Mouse (Mus musculus): ENCODE measurements around the gene Arhgef40.

Arhgef40 gene

GRCm38 (mm10) chr14:51984247-51985231 lies at the start of gene Arhgef40:
Gene Arhgef40, plus strand, starts transcription at chr14:51984719.
- CTCF ChIA-PET = no interaction called here

- CTCF ChIA-PET = no interaction called here
Observed at GRCm38 (mm10) chr14:51939005-51939404, 45.5 kb upstream of the Arhgef40 start.

GRCm38 (mm10) chr14:51940944-51941560 lies 43.5 kb upstream of the Arhgef40 start:
- CTCF ChIA-PET = no interaction called here

GRCm38 (mm10) chr14:51941577-51941976 lies 42.9 kb upstream of the Arhgef40 start:
- CTCF ChIA-PET = no interaction called here

GRCm38 (mm10) chr14:51942236-51942635 lies 42.3 kb upstream of the Arhgef40 start:
- CTCF ChIA-PET = no interaction called here

- CTCF ChIA-PET = no interaction called here
Observed at GRCm38 (mm10) chr14:51943336-51943735, 41.2 kb upstream of the Arhgef40 start.

- CTCF ChIA-PET = no interaction called here
Observed at GRCm38 (mm10) chr14:51960316-51960715, 24.2 kb upstream of the Arhgef40 start.

GRCm38 (mm10) chr14:51967400-51967799 lies 17.1 kb upstream of the Arhgef40 start:
- CTCF ChIA-PET = no interaction called here

GRCm38 (mm10) chr14:51979252-51979651 lies 5.3 kb upstream of the Arhgef40 start:
- CTCF ChIA-PET = no interaction called here

GRCm38 (mm10) chr14:51983251-51983650 lies 1.3 kb upstream of the Arhgef40 start:
- CTCF ChIA-PET = no interaction called here

GRCm38 (mm10) chr14:51983855-51984246 lies 668 bp upstream of the Arhgef40 start:
- CTCF ChIA-PET = no interaction called here

- CTCF ChIA-PET = no interaction called here
Observed at GRCm38 (mm10) chr14:51985301-51986152, 1.0 kb downstream of the Arhgef40 start.

GRCm38 (mm10) chr14:51986153-51986505 lies 1.6 kb downstream of the Arhgef40 start:
- CTCF ChIA-PET = no interaction called here

- CTCF ChIA-PET = no interaction called here
Observed at GRCm38 (mm10) chr14:51987177-51987576, 2.7 kb downstream of the Arhgef40 start.

- CTCF ChIA-PET = no interaction called here
Observed at GRCm38 (mm10) chr14:51988731-51989130, 4.2 kb downstream of the Arhgef40 start.

GRCm38 (mm10) chr14:51989461-51989970 lies 5.0 kb downstream of the Arhgef40 start:
- CTCF ChIA-PET = no interaction called here

- CTCF ChIA-PET = no interaction called here
Observed at GRCm38 (mm10) chr14:51994453-51994852, 9.9 kb downstream of the Arhgef40 start.

- CTCF ChIA-PET = no interaction called here
Observed at GRCm38 (mm10) chr14:51995219-51995871, 10.8 kb downstream of the Arhgef40 start.

GRCm38 (mm10) chr14:51996231-51996841 lies 11.8 kb downstream of the Arhgef40 start:
- CTCF ChIA-PET = interaction anchor here (0.8 kb wide), 1 partner anchor 9 kb away, joined by 3 read pairs; no protein-coding TSS in a partner anchor

GRCm38 (mm10) chr14:51996866-51997265 lies 12.3 kb downstream of the Arhgef40 start:
- CTCF ChIA-PET = interaction anchor here (0.6 to 0.8 kb wide), 2 partner anchors 9 to 1028 kb away, joined by 3 to 27 read pairs; no protein-coding TSS in a partner anchor

GRCm38 (mm10) chr14:51997483-51997882 lies 13.0 kb downstream of the Arhgef40 start:
- CTCF ChIA-PET = no interaction called here

All from spleen, embryonic (tissue).